Mouse (Mus musculus) spleen, adult 18-20 months (tissue): ENCODE results near the gene Mapk8ip1.

ENCODE experiments used
- DNase-seq, 2 experiments: peaks; one replicate each; pipeline ENCODE4 v3.0.0; 2022; ENCODE audit warnings: mixed read lengths in 2 of 2

Mapk8ip1 gene

DNA sequence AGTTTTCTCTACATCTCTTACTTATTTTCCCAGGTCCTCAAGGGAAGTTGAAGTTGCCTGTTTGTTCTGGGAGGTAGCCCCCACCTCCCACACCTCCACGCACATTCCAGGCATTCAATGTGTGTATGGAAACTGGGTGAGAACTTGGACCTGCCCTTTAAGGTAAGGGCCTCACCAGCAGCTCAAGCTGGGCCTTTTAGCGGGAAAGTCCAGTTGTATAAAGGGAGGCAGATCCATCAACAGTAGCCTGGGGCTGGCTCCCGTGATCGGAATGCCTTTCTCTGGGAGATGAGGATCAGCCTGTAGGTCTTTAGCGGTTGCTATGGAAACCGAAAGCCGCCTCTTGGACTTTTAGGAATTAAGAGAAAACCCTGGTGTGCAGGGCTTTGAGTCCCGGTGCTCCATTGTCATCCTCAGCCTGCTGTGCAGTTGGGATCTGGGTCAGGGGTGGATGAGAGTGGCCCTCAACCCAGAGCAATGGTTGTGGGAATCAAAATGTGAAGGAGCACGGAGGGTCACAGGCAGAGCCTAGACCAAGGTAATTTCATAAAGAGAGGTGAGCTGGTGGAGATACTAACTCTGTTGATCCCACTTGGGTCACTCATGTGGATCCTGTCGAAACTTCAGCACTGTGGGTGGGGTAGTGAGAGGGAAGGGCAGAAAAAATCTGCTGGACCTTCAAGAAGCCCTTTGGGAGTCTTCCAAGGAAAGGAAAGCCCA lies 28.9 kb downstream of the Mapk8ip1 start:
- no peak for DNase-seq

DNA sequence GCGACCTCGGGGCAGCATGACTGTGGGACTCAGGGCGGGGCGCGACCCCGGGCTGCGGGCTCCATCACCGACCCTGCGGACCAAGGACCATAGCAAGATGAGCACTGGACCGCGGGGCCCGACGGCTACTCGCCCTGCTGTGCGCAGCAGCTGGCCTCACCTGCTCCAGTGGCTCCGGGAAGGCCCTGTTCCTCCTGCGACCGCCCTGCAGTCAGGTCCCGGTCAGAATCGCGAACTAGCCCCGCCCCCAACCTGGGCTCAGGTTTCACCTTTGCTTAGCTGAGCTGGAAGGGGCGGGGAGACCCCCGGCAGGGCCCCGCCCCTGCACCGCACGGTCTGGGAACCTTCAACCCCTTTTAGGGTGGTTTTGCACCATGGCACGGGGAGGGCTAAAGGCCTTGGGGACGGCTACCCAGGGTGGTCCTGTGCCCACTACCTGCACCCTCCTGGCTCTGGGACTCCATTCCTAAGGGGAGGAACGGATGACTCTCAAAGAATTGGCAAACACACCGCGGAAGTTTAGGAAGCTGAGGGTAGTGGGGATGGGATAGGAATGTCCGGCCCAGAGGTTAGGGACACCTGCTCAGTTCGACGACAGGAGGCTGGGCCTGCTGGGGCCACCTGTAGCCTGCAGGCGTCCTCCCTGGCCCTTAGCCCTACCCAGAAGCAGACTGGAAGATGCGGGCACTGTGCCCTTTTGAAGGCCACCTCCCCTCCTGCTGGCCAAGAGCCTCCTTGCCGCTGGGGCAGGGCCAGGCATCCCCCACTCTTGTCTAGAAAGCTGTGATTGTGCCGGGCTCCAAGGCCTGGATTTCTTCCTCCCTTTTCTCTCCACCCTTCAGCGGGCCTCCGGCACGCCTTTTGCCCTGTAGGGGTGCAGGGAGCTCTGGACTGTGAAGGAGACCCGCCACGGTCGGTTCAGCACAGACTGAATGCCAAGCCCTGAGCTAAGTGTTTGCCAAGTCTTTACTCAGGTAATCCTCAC lies 29.9 kb downstream of the Mapk8ip1 start:
- peak in 1 of 2 experiments; percentile 37 for DNase-seq

DNA sequence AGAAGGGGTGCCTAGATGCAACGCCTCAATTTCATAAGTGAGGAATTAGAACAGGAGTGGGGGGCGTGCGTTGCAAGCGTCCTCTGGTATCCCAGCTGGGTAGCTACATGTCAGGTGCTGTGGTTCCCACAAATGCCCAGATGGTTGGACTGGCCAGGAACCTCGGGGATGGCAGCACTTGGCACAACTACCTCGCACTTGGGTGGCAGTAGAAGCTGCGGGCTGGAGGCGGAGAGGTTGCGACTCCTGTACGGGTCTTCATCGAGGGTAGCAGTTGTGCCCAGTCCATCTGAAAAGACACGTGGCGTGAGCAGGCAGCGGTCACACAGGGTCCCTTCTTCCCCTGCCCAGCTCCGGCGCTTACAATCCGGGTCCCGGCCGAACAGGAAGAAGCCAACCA lies 30.7 kb downstream of the Mapk8ip1 start:
- DNase-seq, result no peak

DNA sequence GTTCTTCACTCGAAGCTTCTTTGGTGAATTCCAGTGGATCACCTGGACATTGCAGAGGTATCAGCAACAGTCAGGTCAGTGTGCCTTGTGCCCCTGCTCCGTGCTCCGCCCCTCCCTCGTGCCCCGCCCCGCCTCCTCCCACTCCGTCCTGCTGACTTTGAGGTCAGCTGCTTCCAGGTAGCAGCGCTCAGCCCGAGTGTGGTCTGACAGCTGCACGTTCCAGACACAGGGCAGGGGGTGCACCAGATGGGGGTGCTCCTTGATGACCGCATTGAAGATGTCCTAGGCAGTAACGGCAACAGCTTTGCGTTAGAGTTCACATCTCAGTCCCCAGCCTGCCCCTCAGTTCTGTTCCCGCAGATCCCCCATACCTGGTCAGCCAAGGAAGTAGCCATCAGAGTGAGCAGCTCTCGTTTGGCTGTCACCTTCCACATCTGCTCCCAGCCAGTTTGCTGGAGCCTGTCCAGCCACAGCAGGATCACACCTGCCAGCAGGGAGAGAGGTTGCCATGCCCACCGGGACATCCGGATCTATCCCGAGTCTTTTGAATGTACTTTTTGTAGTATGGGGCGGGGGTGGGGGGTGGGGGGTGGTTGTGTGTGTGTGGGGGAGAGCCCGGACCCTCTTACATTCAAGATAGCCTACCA lies 33.6 kb downstream of the Mapk8ip1 start:
- DNase-seq, result no peak

DNA sequence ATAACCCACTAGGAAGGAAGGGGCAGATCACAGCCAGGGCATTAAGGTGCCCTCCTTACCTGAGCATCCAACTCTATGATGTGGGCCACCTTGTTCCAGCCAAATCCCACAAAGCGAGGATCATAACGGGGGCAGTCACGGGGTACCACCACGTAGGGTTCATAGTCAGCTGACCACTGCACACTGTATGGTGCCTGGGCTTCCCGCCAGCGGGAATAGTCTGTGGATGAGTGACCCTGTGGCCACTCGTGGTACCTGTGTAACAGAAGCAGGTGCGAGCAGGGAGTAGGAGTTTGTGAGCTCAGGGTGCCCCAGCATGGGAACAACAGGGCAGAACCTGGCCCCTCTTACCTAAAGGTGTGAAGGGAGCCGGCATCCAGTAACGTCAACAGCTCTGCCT lies 35.5 kb downstream of the Mapk8ip1 start:
- DNase-seq, result no peak

DNA sequence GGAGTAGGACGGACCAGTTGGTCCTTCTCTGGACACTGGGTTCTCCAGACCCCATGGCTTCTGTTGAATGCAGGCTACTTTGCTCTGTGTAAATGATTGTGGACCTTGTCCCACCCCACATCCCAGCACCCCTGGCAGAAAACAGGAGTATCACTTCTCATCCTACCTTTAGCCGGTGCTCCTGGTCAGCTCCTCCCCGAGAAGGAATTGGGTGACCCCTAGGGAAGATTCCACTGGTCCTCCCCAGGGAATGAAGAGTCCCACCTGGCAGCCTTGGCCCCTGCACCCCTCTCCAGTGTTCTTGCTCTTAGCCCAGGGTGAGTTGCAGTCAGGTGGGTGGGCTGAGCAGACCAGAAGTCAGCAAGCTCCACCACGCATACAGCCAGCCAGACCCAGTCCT lies 37.0 kb downstream of the Mapk8ip1 start:
- no peak for DNase-seq

DNA sequence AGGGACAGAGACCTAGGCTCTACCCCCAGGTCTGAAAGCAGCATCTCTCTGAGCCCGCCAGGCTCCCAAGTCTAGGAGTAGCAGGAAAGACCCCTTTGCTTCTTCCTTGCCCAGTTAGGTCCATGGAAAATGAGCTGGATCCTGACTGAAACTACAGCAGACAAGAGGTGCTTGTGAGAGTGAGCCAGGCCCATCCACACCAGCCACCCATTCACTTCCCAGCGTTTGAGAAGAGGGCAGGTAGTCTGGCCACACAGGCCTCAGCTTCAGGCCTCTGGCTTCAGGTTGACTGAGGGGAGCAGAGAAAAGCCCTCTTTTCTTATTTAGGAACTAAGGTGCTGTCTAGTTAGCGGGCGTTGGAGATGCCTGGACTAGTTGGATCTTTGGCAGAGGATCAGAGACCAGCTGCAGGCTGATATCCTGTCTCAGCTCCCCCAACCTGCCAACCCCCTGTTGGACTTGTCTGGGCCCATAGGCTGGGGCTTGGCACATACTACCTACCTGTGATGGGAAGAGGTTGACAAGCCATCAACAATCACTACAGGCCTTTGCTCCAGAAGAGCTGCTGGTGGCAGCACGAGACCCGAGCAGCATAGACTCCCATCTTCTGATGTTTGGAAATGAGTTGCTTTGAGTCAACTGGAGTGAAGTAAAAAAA lies 38.4 kb downstream of the Mapk8ip1 start:
- no peak for DNase-seq

DNA sequence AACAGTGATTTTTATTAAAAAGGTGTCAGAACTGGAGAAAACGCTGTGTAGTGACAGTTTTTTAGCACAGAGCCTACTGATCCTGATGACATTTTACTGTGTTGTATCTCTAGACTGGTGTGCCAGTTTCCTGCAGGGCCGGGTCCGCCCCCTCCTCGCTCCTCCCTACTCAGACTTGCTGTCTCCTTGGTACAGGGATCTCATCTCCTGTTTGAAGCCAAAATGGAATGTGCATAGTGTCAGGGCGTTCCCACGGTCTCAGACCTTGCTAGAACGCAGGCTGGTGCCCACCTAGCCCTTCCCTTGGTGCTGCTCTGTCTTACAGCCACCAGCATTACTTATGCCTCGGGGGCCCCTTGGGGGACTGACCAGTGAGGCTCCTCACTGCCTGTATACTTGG lies 39.3 kb downstream of the Mapk8ip1 start:
- DNase-seq, result no peak

DNA sequence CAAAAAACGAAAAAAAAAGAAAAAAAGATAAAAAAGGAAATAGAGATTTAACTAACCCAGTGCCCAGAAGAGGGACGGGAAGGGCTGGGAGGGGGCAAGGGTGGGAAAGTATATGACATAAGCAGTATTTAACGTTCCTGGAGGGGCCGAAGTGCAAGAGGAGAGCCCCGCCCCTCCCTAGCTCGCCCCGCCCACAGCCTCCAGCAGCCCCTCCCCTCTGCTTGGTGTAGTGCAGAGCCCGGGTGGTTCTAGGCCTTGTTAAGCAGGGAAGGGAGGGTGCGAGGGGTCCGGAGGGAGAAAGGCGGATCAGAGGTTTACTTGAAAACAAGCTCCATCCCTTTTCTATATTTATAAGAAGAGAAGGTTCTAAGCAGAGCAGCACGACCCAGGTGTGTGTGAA lies 40.2 kb downstream of the Mapk8ip1 start:
- no peak for DNase-seq

DNA sequence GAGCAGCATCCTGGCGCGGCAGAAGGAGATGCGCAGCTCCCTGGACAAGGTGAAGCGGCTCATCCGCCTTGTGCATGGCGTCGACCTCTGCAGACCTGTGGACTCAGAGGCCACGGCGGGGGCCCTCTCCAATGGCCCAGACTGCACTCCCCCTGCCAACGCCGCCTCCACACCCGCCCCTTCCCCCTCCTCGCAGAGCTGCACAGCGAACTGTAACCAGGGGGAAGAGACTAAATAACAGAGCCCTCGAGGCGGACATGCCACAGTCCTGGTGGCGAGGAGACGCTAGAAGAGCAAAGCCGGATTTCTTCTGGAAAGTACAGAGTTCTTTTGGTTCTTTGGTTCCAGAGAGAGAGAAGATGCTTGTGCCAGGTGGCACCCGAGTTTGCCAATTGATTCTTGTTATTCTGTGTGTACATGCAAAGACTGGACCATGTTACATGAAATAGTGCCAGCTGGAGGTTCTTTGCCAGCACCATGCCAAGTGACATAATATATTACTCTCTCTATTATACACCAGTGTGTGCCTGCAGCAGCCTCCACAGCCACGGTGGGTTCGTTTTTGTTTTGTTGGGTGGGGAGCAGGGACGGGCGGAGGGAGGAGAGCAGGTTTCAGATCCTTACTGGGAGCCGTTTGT lies 40.8 kb downstream of the Mapk8ip1 start:
- DNase-seq, result no peak

DNA sequence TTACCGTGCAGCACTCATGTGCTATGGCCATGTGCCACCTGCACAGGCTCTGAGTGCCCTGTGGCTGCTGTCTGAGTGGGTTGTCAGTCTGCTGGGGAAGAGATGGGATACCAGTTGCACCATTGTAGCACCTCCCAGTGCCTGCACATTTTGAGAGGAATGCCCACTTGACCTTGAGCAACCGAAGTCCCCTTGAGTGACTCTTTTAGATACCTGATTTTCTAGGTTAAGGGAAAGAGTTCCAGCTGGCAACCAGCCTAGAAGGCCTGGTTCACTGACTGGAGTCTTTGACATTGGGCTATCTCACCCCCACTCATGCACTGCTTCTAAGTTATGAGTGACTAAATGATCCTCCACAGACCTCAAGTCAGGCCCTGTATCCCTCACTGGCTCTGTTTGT lies 41.8 kb downstream of the Mapk8ip1 start:
- DNase-seq, result no peak

DNA sequence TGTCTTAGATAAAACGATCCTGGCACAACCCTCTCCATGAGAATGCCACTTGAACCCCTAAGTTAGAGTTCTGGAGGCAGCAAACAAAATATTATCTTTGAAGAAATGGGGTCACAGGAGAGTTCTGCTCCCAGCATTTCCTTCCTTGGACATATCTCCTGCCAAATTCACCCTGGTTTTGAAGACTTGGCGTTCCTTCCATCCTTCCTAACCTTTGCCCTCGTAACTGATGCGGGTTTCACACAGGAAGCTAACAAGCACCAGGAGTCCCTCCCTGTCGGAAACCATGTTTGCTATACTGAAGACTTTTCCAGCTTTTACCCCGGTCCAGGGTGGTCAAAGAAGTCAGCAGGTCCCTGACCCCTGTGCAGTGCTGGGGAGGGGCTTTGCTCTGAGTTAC lies 46.8 kb downstream of the Mapk8ip1 start:
- no peak for DNase-seq

DNA sequence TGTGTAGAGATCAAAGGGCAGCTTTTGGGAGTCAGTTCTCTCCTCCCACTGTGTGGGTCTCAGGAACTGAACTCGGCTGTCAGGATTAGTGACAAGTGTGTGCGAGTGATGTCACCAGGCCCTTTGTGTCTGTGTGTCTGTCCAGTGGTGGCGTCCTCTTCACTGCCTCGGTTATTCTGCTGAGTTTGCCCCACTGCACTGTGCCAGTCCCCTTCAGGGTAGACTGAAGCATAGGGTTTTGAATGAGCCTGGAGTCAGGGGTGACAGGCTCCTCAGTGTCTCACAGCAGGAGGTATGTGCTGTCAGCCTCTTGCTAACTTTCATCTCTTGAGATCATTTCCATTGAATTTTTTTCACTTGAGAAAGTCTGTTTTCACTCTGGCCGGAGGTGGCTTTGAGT lies 47.7 kb downstream of the Mapk8ip1 start:
- DNase-seq, result no peak

DNA sequence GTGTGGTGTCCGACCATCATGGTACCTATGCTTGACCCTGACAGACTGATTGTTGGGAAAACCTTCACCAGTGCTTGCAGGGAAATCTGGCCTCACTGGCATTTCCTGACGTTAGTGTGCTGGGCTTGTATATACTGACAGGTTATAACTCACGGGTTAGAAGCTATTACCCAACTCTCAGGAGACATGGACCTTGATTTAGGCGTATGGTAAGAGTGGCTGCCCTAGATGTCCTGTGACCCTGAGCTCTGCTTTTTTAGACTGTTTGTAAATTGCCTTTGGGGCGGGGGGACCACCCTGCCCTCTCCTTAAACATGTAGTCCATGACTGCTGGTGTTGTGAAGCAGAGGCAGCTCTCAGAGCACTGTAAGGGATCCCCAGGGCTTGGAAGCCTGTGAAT lies 50.4 kb downstream of the Mapk8ip1 start:
- DNase-seq, result no peak

DNA sequence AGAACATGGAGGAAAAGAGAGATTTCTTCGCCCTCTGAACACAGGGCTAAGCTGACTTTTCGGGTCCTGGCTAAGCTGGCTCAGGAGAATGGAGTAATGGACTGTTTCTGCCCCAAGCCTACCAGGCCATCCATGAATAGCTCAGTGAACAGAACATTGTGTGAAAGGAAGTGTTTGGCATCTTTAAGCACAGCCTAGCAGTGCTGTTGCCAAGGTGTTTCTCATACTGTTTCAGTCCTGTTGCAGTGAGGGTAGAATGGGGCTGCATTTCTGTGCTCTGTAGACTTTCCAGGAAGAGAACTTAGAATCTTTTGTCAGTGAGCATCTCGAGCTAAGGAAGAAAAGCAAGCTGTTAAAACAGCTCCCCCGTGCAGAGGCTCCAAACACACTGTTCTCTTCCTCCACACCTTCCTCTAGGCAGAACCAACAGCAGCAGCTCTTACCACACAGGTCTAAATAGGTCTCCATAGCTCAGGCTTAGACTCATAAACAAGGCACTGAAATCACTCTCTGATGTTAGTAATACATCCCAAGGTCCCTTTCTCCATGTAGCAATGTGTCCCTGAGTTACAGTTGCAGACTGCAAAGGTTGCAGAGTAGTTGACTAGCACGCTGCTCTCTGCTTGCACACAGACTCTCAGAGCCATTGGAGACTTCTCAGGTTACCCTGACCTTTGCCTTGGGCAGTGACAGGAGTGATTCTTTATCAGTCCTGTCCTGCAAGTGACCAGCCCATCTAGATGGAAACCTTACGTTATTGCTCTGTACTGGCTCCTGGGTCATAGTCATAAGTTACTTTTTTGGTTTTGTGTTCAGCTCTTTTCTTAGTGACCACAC lies 51.3 kb downstream of the Mapk8ip1 start:
- DNase-seq, result no peak

DNA sequence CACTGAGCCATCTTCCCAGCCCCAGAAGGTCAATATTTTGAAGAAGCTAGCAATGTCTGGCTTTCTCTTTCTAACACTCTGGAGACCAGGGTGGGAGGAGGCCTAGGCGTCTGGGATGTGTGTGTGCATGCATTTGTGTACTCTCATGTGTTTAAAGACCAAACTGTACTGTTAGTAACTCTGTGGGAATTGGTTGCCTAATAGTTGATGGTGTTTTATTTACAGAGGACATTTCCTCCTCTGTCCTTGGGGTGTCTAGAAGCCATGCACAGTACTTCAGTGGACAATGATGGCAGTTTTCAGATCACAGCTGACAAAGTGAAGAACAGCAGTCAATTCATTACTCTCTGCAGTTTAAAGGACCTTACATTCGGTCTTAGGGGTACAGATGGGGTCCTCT lies 53.9 kb downstream of the Mapk8ip1 start:
- DNase-seq, result no peak

DNA sequence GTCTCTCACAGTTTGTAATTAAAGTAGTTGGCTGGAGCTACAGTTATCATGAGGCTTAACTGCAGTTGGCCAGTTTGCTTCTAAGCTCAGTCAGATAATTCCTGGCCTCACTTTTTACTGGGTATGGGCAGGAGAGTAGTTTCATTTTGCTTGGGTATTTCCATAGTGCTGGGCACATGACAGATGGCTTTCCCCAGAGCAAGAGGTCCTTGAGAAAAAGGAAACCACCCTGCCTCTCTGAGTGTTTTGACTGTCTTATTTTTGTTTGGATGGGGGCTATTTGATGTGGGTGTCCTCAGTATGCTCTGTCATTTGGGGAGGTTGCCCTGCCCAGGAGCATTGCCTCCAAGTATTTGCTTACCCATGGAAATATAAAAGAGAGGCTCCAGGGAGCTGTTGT lies 58.6 kb downstream of the Mapk8ip1 start:
- no peak for DNase-seq
